Mouse (Mus musculus) forebrain, embryonic 11.5 days (tissue): ENCODE measurements around the gene Olfr591. TPM values are rescaled to one million over a fixed set of nuclear protein-coding genes. Genes with fewer than 3 reads are reported as not detected.

Source experiments
- ATAC-seq: fragments of 200-750 bp; cut with Nextera tagmentation; replicated peaks from 2 replicates; pipeline ENCODE4 v1.8.0; 2017; ENCODE audit warnings: moderate TSS enrichment; ENCODE audit not compliant: low FRiP score
- DNase-seq: peaks from one replicate; pipeline ENCODE4 v3.0.0-alpha.2; 2017; ENCODE audit warnings: low spot score
- H3K27ac ChIP-seq: fragments of 300-500 bp; sonication (generic); 2 replicates; pipeline ENCODE4 v1.5.1; 2014; ENCODE audit warnings: low read depth, low read length
- H3K27me3 ChIP-seq: fragments of 300-500 bp; sonication (generic); 2 replicates; pipeline ENCODE4 v1.6.1; 2014; ENCODE audit warnings: mild to moderate bottlenecking, low read length, mixed read lengths; ENCODE audit not compliant: control insufficient read depth, insufficient read depth
- H3K36me3 ChIP-seq: fragments of 300-500 bp; sonication (generic); 2 replicates; pipeline ENCODE4 v1.6.1; 2014; ENCODE audit warnings: mild to moderate bottlenecking, low read length, moderate library complexity, mixed read lengths; ENCODE audit not compliant: control insufficient read depth, insufficient read depth
- H3K4me1 ChIP-seq: fragments of 300-500 bp; sonication (generic); replicated peaks from 2 replicates; pipeline ENCODE4 v1.6.1; 2014; ENCODE audit warnings: low read length, mixed read lengths; ENCODE audit not compliant: control insufficient read depth, insufficient read depth
- H3K4me2 ChIP-seq: fragments of 300-500 bp; sonication (generic); 2 replicates; pipeline ENCODE4 v1.6.1; 2014; ENCODE audit warnings: low read depth, mild to moderate bottlenecking, low read length, moderate library complexity, mixed read lengths; ENCODE audit not compliant: severe bottlenecking
- H3K4me3 ChIP-seq: fragments of 300-500 bp; sonication (generic); 2 replicates; pipeline ENCODE4 v1.5.1; 2014; ENCODE audit warnings: low read depth, low read length
- H3K9ac ChIP-seq: fragments of 300-500 bp; sonication (generic); 2 replicates; pipeline ENCODE4 v1.6.1; 2014; ENCODE audit warnings: low read length
- H3K9me3 ChIP-seq: fragments of 300-500 bp; sonication (generic); 2 replicates; pipeline ENCODE4 v1.6.1; 2016; ENCODE audit warnings: low read length, mixed read lengths; ENCODE audit not compliant: control insufficient read depth
- WGBS: fragments of 180-500 bp; shearing (Covaris S2); extraction: QIAGEN DNeasy Blood & Tissue Kit; methylation state at CpG from one replicate; pipeline ENCODE4 v1.1.7; 2014; 5-methylcytosine and 5-hydroxymethylcytosine counted together
- polyA plus RNA-seq: library from polyadenylated mRNA; unstranded; fragments of >200 nt; fragmentation: Nextera tagmentation; extraction: Ambion mirVana; gene quantifications from 2 replicates; pipeline ENCODE4 v1.2.1, GENCODE M21; 2014

Gene Olfr591
- polyA plus RNA-seq, 1 experiment from 2014 or later: not detected

GRCm38 (mm10) chr7:103119406-103119805, 58.7 kb downstream of the Olfr591 start:
- 50% methylated on average over 3 of the region's 3 CpGs for WGBS
- Histone ChIP-seq H3K36me3 (no peaks in the 10 kb centered on the region), H3K4me1 (no peaks in the 10 kb centered on the region), H3K4me2 (no peak overlapping the region), H3K27me3 (no peaks in the 10 kb centered on the region), H3K27ac (no peak overlapping the region), H3K9me3 (no peaks in the 10 kb centered on the region), H3K9ac (no peak overlapping the region), H3K4me3 (no peak overlapping the region)
- DNase-seq: no peak
- no peak for ATAC-seq

Other genes with a start within 250 kb of the Olfr591 start
- gene Olfr573-ps1, start 235.8 kb downstream of the Olfr591 start, polyA plus RNA-seq: not detected in 2 replicates
- not detected in 2 replicates for gene Olfr574, start 229.9 kb downstream of the Olfr591 start, polyA plus RNA-seq
- not detected in 2 replicates for gene Olfr575, start 219.6 kb downstream of the Olfr591 start, polyA plus RNA-seq
- gene Olfr576, start 215.7 kb downstream of the Olfr591 start, polyA plus RNA-seq: not detected in 2 replicates
- gene Olfr577, start 202.4 kb downstream of the Olfr591 start, polyA plus RNA-seq: not detected in 2 replicates
- not detected in 2 replicates for gene Olfr578, start 189.0 kb downstream of the Olfr591 start, polyA plus RNA-seq
- not detected in 2 replicates for gene Olfr582, start 140.3 kb downstream of the Olfr591 start, polyA plus RNA-seq
- gene Olfr583, start 127.0 kb downstream of the Olfr591 start, polyA plus RNA-seq: not detected in 2 replicates
- gene Olfr584, start 96.5 kb downstream of the Olfr591 start, polyA plus RNA-seq: not detected in 2 replicates
- gene Olfr585, start 80.6 kb downstream of the Olfr591 start, polyA plus RNA-seq: not detected in 2 replicates
- gene Olfr586, start 52.7 kb downstream of the Olfr591 start, polyA plus RNA-seq: not detected in 2 replicates
- not detected in 2 replicates for gene Olfr588-ps1, start 37.5 kb downstream of the Olfr591 start, polyA plus RNA-seq
- not detected in 2 replicates for gene Olfr589, start 22.0 kb downstream of the Olfr591 start, polyA plus RNA-seq
- not detected in 2 replicates for gene Olfr592, start 6.5 kb upstream of the Olfr591 start, polyA plus RNA-seq
- gene Olfr593, start 33.5 kb upstream of the Olfr591 start, polyA plus RNA-seq: not detected in 2 replicates
- gene Olfr594, start 38.7 kb upstream of the Olfr591 start, polyA plus RNA-seq: not detected in 2 replicates
- gene Usp17ld, start 74.2 kb upstream of the Olfr591 start, polyA plus RNA-seq: not detected in 2 replicates
- not detected in 2 replicates for gene Olfr596, start 127.3 kb upstream of the Olfr591 start, polyA plus RNA-seq
- not detected in 2 replicates for gene Olfr597, start 138.0 kb upstream of the Olfr591 start, polyA plus RNA-seq
- not detected in 2 replicates for gene Olfr598, start 145.2 kb upstream of the Olfr591 start, polyA plus RNA-seq
- not detected in 2 replicates for gene Olfr599, start 157.6 kb upstream of the Olfr591 start, polyA plus RNA-seq
- not detected in 2 replicates for gene Olfr600, start 171.3 kb upstream of the Olfr591 start, polyA plus RNA-seq
- not detected in 2 replicates for gene Olfr601, start 184.3 kb upstream of the Olfr591 start, polyA plus RNA-seq
- not detected in 2 replicates for gene Olfr603, start 207.8 kb upstream of the Olfr591 start, polyA plus RNA-seq
- gene Usp17lc, start 236.7 kb upstream of the Olfr591 start, polyA plus RNA-seq: not detected in 2 replicates